Comparison of ENCODE assay signal across 25 mouse cellular contexts in the genomic region with DNA sequence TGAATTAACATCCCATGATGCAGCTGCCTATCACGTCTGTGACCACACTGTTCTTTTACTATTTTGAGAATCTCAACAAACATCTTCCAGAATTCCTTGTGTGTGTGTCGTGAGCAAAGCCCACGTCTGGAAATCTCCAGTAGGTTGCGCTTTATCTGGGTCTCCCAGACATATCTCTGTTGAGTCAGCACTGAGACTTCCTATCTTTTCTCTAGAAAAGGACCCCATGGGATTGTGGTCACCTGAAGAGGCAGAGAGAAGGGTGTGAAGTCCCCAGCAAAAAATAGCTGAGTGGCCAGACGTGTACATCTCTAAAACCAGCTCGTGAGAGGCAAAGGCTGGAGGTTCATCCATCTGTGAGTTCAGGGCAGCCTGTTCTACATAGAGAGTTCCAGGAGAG. TPM values are rescaled to one million over a fixed set of nuclear protein-coding genes. Genes with fewer than 3 reads are reported as not detected.
"Had no signal": no experiment of that assay in that cellular context is flagged by ENCODE, and none has a peak within 500 bp of the region (broad histone marks: within the 10 kb centered on the region; RNA-seq: fewer than 3 reads in every experiment).

No protein-coding gene starts in this region.

- H3K27ac ChIP-seq: liver, embryonic 15.5 days; lung, embryonic 15.5 days; macrophage; midbrain, embryonic 13.5 days; neural tube, embryonic 13.5 days; neural tube, embryonic 15.5 days had no signal

- H3K36me3 ChIP-seq: liver, embryonic 15.5 days; lung, embryonic 15.5 days; midbrain, embryonic 13.5 days; neural tube, embryonic 13.5 days; neural tube, embryonic 15.5 days had no signal

- DNase-seq: liver, postnatal 0 days; lung, adult 2 months; lung, postnatal 14 days; lung, postnatal 36 days; retina, postnatal 1 day; right cerebral cortex, postnatal 14 days; spleen, adult 18-20 months; thymus, adult 18-20 months; thymus, postnatal 25 days; thymus, postnatal 4 days had no signal

- H3K27me3 ChIP-seq: lung, embryonic 15.5 days; midbrain, embryonic 13.5 days; neural tube, embryonic 13.5 days; neural tube, embryonic 15.5 days had no signal

- H3K9ac ChIP-seq: liver, embryonic 15.5 days; liver, postnatal 0 days; lung, embryonic 15.5 days; midbrain, embryonic 13.5 days; neural tube, embryonic 13.5 days; neural tube, embryonic 15.5 days had no signal

- H3K4me1 ChIP-seq: lung, embryonic 15.5 days; midbrain, embryonic 13.5 days; neural tube, embryonic 13.5 days; neural tube, embryonic 15.5 days had no signal

- H3K4me2 ChIP-seq: liver, embryonic 15.5 days; lung, embryonic 15.5 days; midbrain, embryonic 11.5 days; midbrain, embryonic 13.5 days; neural tube, embryonic 13.5 days; neural tube, embryonic 15.5 days had no signal

- ATAC-seq: liver, postnatal 0 days; lung, postnatal 0 days; midbrain, embryonic 13.5 days; midbrain, embryonic 16.5 days had no signal

- H3K9me3 ChIP-seq: liver, embryonic 15.5 days; lung, embryonic 15.5 days; megakaryocyte, embryonic 14.5 days; midbrain, embryonic 13.5 days; neural tube, embryonic 13.5 days; neural tube, embryonic 15.5 days had no signal

- H3K4me3 ChIP-seq: liver, embryonic 15.5 days; lung, embryonic 15.5 days; megakaryocyte, embryonic 14.5 days; midbrain, embryonic 13.5 days; myocyte; neural tube, embryonic 13.5 days; neural tube, embryonic 15.5 days had no signal

RNA-seq across cellular contexts. Expression of a gene that starts 15.1 kb away (rescaled TPM):
- polyA plus RNA-seq: midbrain, embryonic 11.5 days; midbrain, embryonic 16.5 days; neural tube, embryonic 11.5 days; neural tube, embryonic 15.5 days had no signal

RNA-seq across cellular contexts. Expression of a gene that starts 39.2 kb away (rescaled TPM):
- total RNA-seq: megakaryocyte progenitor cell, adult 5-6 weeks had no signal
- polyA plus RNA-seq: lung, embryonic 15.5 days; macrophage; midbrain, embryonic 11.5 days; midbrain, embryonic 13.5 days; midbrain, embryonic 16.5 days; myocyte; neural tube, embryonic 11.5 days; neural tube, embryonic 13.5 days; neural tube, embryonic 15.5 days; urinary bladder, adult 2 months had no signal

RNA-seq across cellular contexts. Expression of a gene that starts 56.9 kb away (rescaled TPM):
- total RNA-seq: megakaryocyte progenitor cell, adult 5-6 weeks had no signal
- polyA plus RNA-seq: lung, adult 2 months; macrophage; midbrain, embryonic 11.5 days; midbrain, embryonic 13.5 days; midbrain, embryonic 16.5 days; neural tube, embryonic 11.5 days; neural tube, embryonic 13.5 days; neural tube, embryonic 15.5 days; stomach, embryonic 14.5 days had no signal
